Mouse (Mus musculus): ENCODE measurements at regions not wholly inside any gene's neighbourhood (a gene's known extent, or its start where the extent isn't known, plus 50 kb on each side); places are given as distances from the start of the nearest gene placed in this dataset.
"Not testable (repeated sequence)": the region's sequence is repeated elsewhere in the genome, so short reads cannot be mapped to it uniquely, and the experiment has no call there.

GRCm38 (mm10) chr1:88752332-88752731 is 50.3 kb upstream of the Arl4c start:
- no peak for DNase-seq (ENCODE audit: low spot score)

- DNase-seq (ENCODE audit: low spot score), result peak; percentile 47
Observed at GRCm38 (mm10) chr1:88756658-88757057, 54.6 kb upstream of the Arl4c start.

GRCm38 (mm10) chr1:88757162-88757561 is 55.1 kb upstream of the Arl4c start:
- DNase-seq (ENCODE audit: low spot score), result no peak

- DNase-seq (ENCODE audit: low spot score), result no peak
Observed at GRCm38 (mm10) chr1:88757746-88758145, 55.7 kb upstream of the Arl4c start.

- DNase-seq (ENCODE audit: low spot score), result no peak
Observed at GRCm38 (mm10) chr1:88760643-88761042, 58.6 kb upstream of the Arl4c start.

GRCm38 (mm10) chr1:88761121-88761520 is 59.1 kb upstream of the Arl4c start:
- no peak for DNase-seq (ENCODE audit: low spot score)

GRCm38 (mm10) chr1:88763725-88764364 is 61.8 kb upstream of the Arl4c start:
- no peak for DNase-seq (ENCODE audit: low spot score)

- no peak for DNase-seq (ENCODE audit: low spot score)
Observed at GRCm38 (mm10) chr1:88764478-88764877, 62.5 kb upstream of the Arl4c start.

GRCm38 (mm10) chr1:88777009-88777408 is 75.0 kb upstream of the Arl4c start:
- DNase-seq (ENCODE audit: low spot score), result no peak

GRCm38 (mm10) chr1:88780262-88780661 is 78.2 kb upstream of the Arl4c start:
- no peak for DNase-seq (ENCODE audit: low spot score)

- DNase-seq (ENCODE audit: low spot score), result no peak
Observed at GRCm38 (mm10) chr1:88783083-88783482, 81.1 kb upstream of the Arl4c start.

GRCm38 (mm10) chr1:88784866-88785620 is 83.0 kb upstream of the Arl4c start:
- DNase-seq (ENCODE audit: low spot score), result no peak

- DNase-seq (ENCODE audit: low spot score), result no peak
Observed at GRCm38 (mm10) chr1:88786066-88786465, 84.0 kb upstream of the Arl4c start.

GRCm38 (mm10) chr1:88790674-88791073 is 88.7 kb upstream of the Arl4c start:
- no peak for DNase-seq (ENCODE audit: low spot score)

GRCm38 (mm10) chr1:88794926-88795325 is 92.9 kb upstream of the Arl4c start:
- no peak for DNase-seq (ENCODE audit: low spot score)

GRCm38 (mm10) chr1:88798473-88798872 is 96.5 kb upstream of the Arl4c start:
- DNase-seq (ENCODE audit: low spot score), result no peak

GRCm38 (mm10) chr1:88798874-88799273 is 96.9 kb upstream of the Arl4c start:
- no peak for DNase-seq (ENCODE audit: low spot score)

GRCm38 (mm10) chr1:88799343-88799742 is 97.3 kb upstream of the Arl4c start:
- no peak for DNase-seq (ENCODE audit: low spot score)

- DNase-seq (ENCODE audit: low spot score), result no peak
Observed at GRCm38 (mm10) chr1:88799789-88800188, 97.8 kb upstream of the Arl4c start.

GRCm38 (mm10) chr1:88800411-88800810 is 98.4 kb upstream of the Arl4c start:
- no peak for DNase-seq (ENCODE audit: low spot score)

GRCm38 (mm10) chr1:88801151-88801550 is 99.1 kb upstream of the Arl4c start:
- not testable (repeated sequence) for DNase-seq (ENCODE audit: low spot score)

GRCm38 (mm10) chr1:88806960-88807359 is 104.9 kb upstream of the Arl4c start:
- DNase-seq (ENCODE audit: low spot score), result no peak

- DNase-seq (ENCODE audit: low spot score), result no peak
Observed at GRCm38 (mm10) chr1:88807901-88808300, 105.9 kb upstream of the Arl4c start.

GRCm38 (mm10) chr1:88808508-88808907 is 106.5 kb upstream of the Arl4c start:
- DNase-seq (ENCODE audit: low spot score), result no peak

Data from ovary, postnatal 10 days (tissue).